Mouse (Mus musculus): ENCODE data around the gene Wiz.

- TF ChIP-seq CTCF (IDR thresholded peaks at IDR 0.05; ENCODE audit: borderline replicate concordance, insufficient read depth, low read depth, low read length): no peak
- TF ChIP-seq POLR2A (IDR thresholded peaks at IDR 0.05; ENCODE audit: borderline replicate concordance, insufficient read depth, low read length): no peak
These were observed 33.0 kb downstream of the Wiz start for GRCm38 (mm10) chr17:32356281-32356680.
